Mouse (Mus musculus): ENCODE measurements at regions not wholly inside any gene's neighbourhood (a gene's known extent, or its start where the extent isn't known, plus 50 kb on each side); places are given as distances from the start of the nearest gene placed in this dataset.

DNA sequence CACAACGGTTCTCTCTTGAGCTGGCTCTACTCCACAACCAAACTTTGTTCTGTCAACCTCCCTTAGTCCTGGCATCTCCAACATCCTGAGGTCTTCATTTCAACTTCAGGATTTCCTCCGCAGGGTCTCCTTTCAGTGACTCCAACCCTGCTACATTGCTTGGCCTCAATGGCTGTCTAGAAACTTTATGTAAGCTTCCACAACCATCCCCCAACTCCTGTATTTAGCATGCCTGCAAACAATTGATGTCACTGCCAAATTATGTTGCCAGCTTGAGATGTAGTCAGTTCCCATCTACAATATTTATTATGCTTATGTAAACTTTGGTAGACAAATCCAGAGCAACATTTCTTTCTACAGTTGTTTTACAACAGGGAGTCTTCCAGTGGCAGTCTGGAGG lies 336.4 kb upstream of the Meis1 start:
- no peak for ATAC-seq (ENCODE audit: insufficient read depth)
- no peak overlapping the region for H3K4me2 ChIP-seq (ENCODE audit: low read depth)
- no peaks in the 10 kb centered on the region for H3K27me3 ChIP-seq (ENCODE audit: control insufficient read depth, insufficient read depth, low read length)
- no peak for DNase-seq (ENCODE audit: low read depth in 3 of 3, low spot score in 3 of 3)
- H3K4me1 ChIP-seq (replicated peaks; ENCODE audit: control insufficient read depth in 2 of 2, insufficient read depth in 2 of 2, low read length in 1 of 2), result no peaks in the 10 kb centered on the region
- no peak overlapping the region for H3K9ac ChIP-seq (replicated peaks)
- no peaks in the 10 kb centered on the region for H3K9me3 ChIP-seq (ENCODE audit: control insufficient read depth, low read length)
- H3K27ac ChIP-seq, result no peak overlapping the region
- TF ChIP-seq EP300 (IDR thresholded peaks at IDR 0.05; ENCODE audit: low read depth) (no peak), CTCF (IDR thresholded peaks at IDR 0.05; ENCODE audit: low read depth) (no peak)
- WGBS (ENCODE audit: insufficient replicate concordance), result 50% methylated on average over 2 of the region's 2 CpGs
- no peak overlapping the region for H3K4me3 ChIP-seq (ENCODE audit: insufficient read depth in 1 of 2, low read depth in 2 of 2, low read length in 2 of 2)
- no peaks in the 10 kb centered on the region for H3K36me3 ChIP-seq (replicated peaks; ENCODE audit: control insufficient read depth, insufficient read depth, low read depth)

- 33% methylated on average over 2 of the region's 2 CpGs for WGBS (ENCODE audit: insufficient replicate concordance)
- TF ChIP-seq CTCF (IDR thresholded peaks at IDR 0.05; ENCODE audit: low read depth) (no peak), EP300 (IDR thresholded peaks at IDR 0.05; ENCODE audit: low read depth) (no peak)
- Histone ChIP-seq H3K4me2 (ENCODE audit: low read depth) (no peak overlapping the region), H3K9ac (replicated peaks) (no peak overlapping the region), H3K4me1 (replicated peaks; ENCODE audit: control insufficient read depth in 2 of 2, insufficient read depth in 2 of 2, low read length in 1 of 2) (no peaks in the 10 kb centered on the region), H3K4me3 (ENCODE audit: insufficient read depth in 1 of 2, low read depth in 2 of 2, low read length in 2 of 2) (no peak overlapping the region), H3K9me3 (ENCODE audit: control insufficient read depth, low read length) (no peaks in the 10 kb centered on the region), H3K27me3 (ENCODE audit: control insufficient read depth, insufficient read depth, low read length) (no peaks in the 10 kb centered on the region), H3K27ac (no peak overlapping the region), H3K36me3 (replicated peaks; ENCODE audit: control insufficient read depth, insufficient read depth, low read depth) (no peaks in the 10 kb centered on the region)
- ATAC-seq (ENCODE audit: insufficient read depth) (no peak), DNase-seq (ENCODE audit: low read depth in 3 of 3, low spot score in 3 of 3) (no peak)
Measured at GRCm38 (mm10) chr11:19356151-19356550, 337.4 kb upstream of the Meis1 start.

DNA sequence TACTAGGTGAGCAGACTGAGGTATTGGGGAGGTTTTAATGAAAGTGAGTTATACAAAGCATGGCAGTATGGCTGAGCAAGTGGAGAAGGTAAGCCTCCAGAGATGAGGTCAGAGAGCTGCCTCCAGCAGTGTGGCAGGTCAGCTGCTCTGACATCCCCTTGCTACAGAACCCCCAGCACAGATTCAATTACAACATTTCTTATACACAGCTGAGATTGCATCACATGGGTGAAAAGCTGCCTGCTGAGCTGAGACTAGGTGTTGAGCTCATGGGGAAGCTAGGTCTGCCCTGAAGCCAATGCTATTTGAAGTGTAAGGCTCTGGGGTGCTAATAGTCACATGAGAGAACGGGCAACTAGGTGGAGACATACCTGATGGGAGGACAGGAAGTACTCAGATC lies 350.4 kb upstream of the Meis1 start:
- Histone ChIP-seq H3K27me3 (ENCODE audit: control insufficient read depth, insufficient read depth, low read length) (no peaks in the 10 kb centered on the region), H3K4me1 (replicated peaks; ENCODE audit: control insufficient read depth in 2 of 2, insufficient read depth in 2 of 2, low read length in 1 of 2) (no peaks in the 10 kb centered on the region), H3K9me3 (ENCODE audit: control insufficient read depth, low read length) (no peaks in the 10 kb centered on the region), H3K36me3 (replicated peaks; ENCODE audit: control insufficient read depth, insufficient read depth, low read depth) (no peaks in the 10 kb centered on the region), H3K4me3 (ENCODE audit: insufficient read depth in 1 of 2, low read depth in 2 of 2, low read length in 2 of 2) (no peak overlapping the region), H3K9ac (replicated peaks) (no peak overlapping the region), H3K4me2 (ENCODE audit: low read depth) (no peak overlapping the region), H3K27ac (no peak overlapping the region)
- whole genome bisulfite sequencing (ENCODE audit: insufficient replicate concordance), result 32% methylated on average over 1 of the region's 1 CpGs
- DNase-seq (ENCODE audit: low read depth in 3 of 3, low spot score in 3 of 3), result no peak
- TF ChIP-seq CTCF (IDR thresholded peaks at IDR 0.05; ENCODE audit: low read depth) (no peak), EP300 (IDR thresholded peaks at IDR 0.05; ENCODE audit: low read depth) (no peak)
- no peak for ATAC-seq (ENCODE audit: insufficient read depth)

GRCm38 (mm10) chr11:19373476-19373875 lies 354.7 kb upstream of the Meis1 start:
- no peaks in the 10 kb centered on the region for H3K36me3 ChIP-seq (replicated peaks; ENCODE audit: control insufficient read depth, insufficient read depth, low read depth)
- H3K4me1 ChIP-seq (replicated peaks; ENCODE audit: control insufficient read depth in 2 of 2, insufficient read depth in 2 of 2, low read length in 1 of 2), result no peaks in the 10 kb centered on the region
- WGBS (ENCODE audit: insufficient replicate concordance), result 60% methylated on average over 5 of the region's 5 CpGs
- no peaks in the 10 kb centered on the region for H3K27me3 ChIP-seq (ENCODE audit: control insufficient read depth, insufficient read depth, low read length)
- no peak overlapping the region for H3K27ac ChIP-seq
- H3K9ac ChIP-seq (replicated peaks), result no peak overlapping the region
- no peak overlapping the region for H3K4me2 ChIP-seq (ENCODE audit: low read depth)
- ATAC-seq (ENCODE audit: insufficient read depth) (no peak), DNase-seq (ENCODE audit: low read depth in 3 of 3, low spot score in 3 of 3) (no peak)
- TF ChIP-seq CTCF (IDR thresholded peaks at IDR 0.05; ENCODE audit: low read depth), result no peak
- no peak for TF ChIP-seq EP300 (IDR thresholded peaks at IDR 0.05; ENCODE audit: low read depth)
- H3K9me3 ChIP-seq (ENCODE audit: control insufficient read depth, low read length), result no peaks in the 10 kb centered on the region
- no peak overlapping the region for H3K4me3 ChIP-seq (ENCODE audit: insufficient read depth in 1 of 2, low read depth in 2 of 2, low read length in 2 of 2)

- Histone ChIP-seq H3K27me3 (ENCODE audit: control insufficient read depth, insufficient read depth, low read length) (no peaks in the 10 kb centered on the region), H3K4me1 (replicated peaks; ENCODE audit: control insufficient read depth in 2 of 2, insufficient read depth in 2 of 2, low read length in 1 of 2) (no peaks in the 10 kb centered on the region), H3K4me2 (ENCODE audit: low read depth) (no peak overlapping the region), H3K4me3 (ENCODE audit: insufficient read depth in 1 of 2, low read depth in 2 of 2, low read length in 2 of 2) (no peak overlapping the region), H3K36me3 (replicated peaks; ENCODE audit: control insufficient read depth, insufficient read depth, low read depth) (no peaks in the 10 kb centered on the region), H3K9me3 (ENCODE audit: control insufficient read depth, low read length) (no peaks in the 10 kb centered on the region), H3K9ac (replicated peaks) (no peak overlapping the region), H3K27ac (no peak overlapping the region)
- ATAC-seq (ENCODE audit: insufficient read depth) (no peak), DNase-seq (ENCODE audit: low read depth in 3 of 3, low spot score in 3 of 3) (no peak)
- no peak for TF ChIP-seq EP300 (IDR thresholded peaks at IDR 0.05; ENCODE audit: low read depth)
- TF ChIP-seq CTCF (IDR thresholded peaks at IDR 0.05; ENCODE audit: low read depth), result no peak
- 20% methylated on average over 2 of the region's 2 CpGs for WGBS (ENCODE audit: insufficient replicate concordance)
Measured at GRCm38 (mm10) chr11:19380935-19381334, 362.1 kb upstream of the Meis1 start.

All from liver, embryonic 14.5 days (tissue).